Mouse (Mus musculus): ENCODE measurements at regions not wholly inside any gene's neighbourhood (a gene's known extent, or its start where the extent isn't known, plus 50 kb on each side); places are given as distances from the start of the nearest gene placed in this dataset.

DNA sequence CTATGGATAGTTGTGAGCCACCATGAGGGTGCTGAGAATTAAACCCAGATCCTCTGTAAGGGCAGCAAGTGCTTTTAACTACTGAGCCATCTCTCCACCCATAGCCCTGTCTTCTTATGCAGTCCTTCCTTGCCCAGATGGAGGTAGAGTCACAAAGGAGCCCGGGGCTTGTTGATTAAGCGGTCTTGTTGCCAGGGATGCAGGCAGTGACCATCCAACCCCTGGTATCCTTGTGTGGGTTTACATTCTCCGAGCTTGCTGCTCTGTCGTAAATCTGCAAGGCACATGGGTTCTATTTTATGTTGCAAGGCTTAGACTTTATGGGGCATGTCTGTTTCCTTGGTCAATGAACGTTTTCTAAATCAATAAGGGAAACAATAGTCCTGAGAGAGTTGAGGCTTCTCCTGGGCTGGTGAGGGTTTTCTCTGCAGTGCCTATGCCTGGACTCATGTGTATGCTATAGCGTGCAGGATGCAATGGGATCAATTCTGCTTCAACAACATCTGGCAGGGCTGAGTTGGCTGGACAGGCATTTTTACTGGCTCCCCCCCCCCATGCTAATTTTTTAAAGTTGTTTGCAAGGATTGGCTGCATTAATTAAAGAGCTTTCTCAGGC, 150.7 kb upstream of the Cops8 start:
- DNase-seq (ENCODE audit: extremely low spot score, low read depth, low spot score) = no peak

DNA sequence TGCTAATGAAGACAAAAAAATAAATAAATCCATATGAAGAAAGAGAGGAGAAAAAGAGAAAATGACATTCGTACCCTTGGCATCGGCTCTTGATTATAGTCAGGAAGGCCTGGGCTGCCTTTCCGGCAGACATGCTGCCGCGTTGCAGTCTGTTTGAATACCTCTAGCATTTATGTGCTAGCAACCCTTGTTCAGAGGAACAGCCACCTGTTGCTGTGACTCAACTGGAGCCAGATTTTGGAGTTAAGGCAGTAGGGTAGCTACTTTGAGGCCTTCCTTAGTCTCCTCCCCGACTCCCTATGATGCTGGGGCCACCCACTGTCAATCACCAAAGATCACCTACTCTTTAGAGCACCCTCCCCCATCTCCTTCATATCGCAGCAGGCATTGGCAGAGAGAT, 148.5 kb upstream of the Cops8 start:
- DNase-seq (ENCODE audit: extremely low spot score, low read depth, low spot score) = no peak

DNA sequence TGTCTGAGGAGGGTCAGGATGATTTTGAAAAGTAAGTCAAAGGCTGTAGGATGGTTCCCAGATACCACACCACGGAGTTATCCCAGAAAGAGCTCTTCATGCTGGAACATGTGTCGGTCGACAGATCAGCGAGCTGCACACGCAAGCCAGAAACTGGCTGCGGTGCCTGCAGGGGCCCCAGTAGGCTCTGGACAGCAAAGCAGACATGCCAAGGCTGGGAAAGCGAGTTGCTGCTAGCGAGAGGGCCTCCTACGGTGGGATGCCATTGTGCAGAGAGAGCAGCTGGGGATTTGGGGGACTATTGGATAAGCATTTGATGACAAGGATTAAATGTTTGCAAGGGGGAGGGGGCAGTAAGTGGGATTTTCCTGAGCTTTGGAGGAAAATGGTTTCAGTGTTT, 145.4 kb upstream of the Cops8 start:
- no peak for DNase-seq (ENCODE audit: extremely low spot score, low read depth, low spot score)

DNA sequence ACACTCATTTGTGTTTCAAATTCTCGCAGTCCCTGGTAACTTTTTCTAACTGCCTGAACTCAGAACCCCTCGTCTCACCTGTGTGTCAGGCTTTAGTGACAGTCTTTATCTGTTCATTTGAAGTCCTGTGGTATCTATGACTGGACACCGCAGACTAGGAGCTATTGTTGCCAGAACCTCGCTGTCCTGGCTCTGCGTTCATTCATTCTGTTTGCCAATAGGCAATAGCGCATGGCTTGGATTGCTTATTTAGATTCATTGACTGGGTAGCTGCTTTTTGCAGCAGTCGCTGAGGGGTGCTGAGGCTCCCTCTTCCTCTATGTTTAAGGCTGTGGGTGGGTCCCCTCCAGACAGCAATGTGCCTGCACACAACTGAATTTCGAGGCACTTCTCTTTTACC, 144.6 kb upstream of the Cops8 start:
- no peak for DNase-seq (ENCODE audit: extremely low spot score, low read depth, low spot score)

DNA sequence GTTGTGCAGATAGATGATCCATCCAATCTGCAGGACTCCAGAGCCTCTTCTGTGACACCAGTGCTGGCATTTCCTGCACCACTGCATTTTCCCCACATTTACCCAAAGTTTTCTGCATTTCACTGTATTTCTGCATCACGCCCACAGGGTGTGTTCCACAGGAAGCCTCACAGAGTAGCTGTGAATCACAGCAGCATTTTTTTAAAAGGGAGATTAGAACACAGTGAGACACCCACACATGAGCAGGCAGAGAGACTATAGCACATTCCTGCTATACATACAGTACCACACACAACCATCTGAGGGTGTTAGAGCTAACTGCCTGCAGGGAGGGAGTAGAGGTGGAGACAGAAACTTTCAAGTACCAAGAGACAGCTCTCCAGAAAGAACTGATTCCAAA, 141.1 kb upstream of the Cops8 start:
- DNase-seq (ENCODE audit: extremely low spot score, low read depth, low spot score) = no peak

DNA sequence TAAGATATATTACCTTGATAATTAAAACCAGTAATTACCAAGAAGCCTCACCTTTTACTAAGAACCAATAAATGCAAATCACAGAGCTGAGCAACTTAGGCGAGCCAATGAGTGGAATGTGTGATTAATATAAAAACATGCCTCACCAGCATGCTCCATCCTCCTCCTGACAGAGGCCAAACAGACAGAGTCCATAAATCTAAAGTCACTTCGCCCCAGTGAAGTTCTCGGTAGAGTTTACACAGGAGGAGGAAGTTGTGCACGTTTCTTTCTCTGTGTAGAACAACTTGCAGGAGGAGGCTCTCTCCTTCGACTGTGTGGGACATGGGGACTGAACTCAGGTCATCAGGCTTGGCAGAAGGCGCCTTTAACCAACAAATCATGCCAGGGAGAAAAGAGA, 139.5 kb upstream of the Cops8 start:
- no peak for DNase-seq (ENCODE audit: extremely low spot score, low read depth, low spot score)

DNA sequence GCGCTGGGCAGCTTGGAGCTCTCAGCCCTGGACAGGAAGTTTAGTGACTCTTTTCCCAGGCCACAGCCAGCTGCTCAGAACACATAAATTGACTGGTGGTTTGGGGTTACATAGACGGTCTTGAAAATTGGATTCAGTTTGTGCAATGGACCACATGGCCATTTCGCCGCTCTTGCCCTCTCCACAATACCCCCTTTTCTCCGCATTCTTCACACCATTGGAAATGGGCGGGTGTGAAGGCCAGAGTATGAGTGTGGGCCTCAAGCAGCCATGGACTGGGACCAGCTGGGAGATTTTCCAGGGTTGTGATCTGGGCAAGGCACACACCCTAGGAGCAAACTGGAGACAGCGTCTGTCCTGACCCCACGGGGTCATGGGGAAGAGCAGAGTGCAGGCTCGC, 135.1 kb upstream of the Cops8 start:
- no peak for DNase-seq (ENCODE audit: extremely low spot score, low read depth, low spot score)

DNA sequence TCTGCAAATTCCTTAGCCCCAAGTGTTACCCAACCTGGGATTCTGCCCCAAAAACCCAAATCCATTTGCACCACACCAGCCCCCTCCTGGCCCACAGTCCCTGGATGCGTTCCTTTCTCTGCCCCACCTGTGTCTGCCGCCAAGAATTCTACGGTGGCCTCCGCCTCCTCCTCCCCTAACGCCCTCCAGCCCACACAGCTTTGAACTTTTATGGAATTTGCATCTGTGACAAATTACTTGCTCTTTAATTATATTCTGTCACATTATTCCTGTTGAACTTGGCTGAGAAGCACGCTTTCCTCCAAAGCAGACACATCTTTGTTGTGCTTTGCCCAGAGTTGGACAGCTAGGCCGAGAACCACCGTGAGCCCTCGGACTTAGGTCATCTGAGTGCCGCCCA, 131.8 kb upstream of the Cops8 start:
- DNase-seq (ENCODE audit: extremely low spot score, low read depth, low spot score) = no peak

DNA sequence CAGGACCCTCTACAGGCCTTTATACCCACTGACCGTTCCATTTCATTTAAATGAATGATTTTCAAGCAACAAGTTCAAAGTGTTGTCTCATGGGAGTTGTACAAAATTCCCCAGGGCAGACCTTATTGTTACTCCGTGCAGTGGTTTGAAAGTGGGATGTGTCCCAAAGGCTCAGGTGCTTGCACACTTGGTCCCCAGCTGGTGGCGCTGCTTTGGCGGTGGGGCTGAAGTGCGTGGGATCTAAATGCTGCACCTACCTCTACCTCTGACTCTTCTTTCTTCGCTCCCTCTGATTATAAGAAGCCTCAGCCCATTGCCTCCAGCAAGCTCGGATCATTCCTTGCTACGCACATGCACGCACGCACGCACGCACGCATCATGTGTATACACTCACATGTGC, 131.0 kb upstream of the Cops8 start:
- DNase-seq (ENCODE audit: extremely low spot score, low read depth, low spot score) = no peak

DNA sequence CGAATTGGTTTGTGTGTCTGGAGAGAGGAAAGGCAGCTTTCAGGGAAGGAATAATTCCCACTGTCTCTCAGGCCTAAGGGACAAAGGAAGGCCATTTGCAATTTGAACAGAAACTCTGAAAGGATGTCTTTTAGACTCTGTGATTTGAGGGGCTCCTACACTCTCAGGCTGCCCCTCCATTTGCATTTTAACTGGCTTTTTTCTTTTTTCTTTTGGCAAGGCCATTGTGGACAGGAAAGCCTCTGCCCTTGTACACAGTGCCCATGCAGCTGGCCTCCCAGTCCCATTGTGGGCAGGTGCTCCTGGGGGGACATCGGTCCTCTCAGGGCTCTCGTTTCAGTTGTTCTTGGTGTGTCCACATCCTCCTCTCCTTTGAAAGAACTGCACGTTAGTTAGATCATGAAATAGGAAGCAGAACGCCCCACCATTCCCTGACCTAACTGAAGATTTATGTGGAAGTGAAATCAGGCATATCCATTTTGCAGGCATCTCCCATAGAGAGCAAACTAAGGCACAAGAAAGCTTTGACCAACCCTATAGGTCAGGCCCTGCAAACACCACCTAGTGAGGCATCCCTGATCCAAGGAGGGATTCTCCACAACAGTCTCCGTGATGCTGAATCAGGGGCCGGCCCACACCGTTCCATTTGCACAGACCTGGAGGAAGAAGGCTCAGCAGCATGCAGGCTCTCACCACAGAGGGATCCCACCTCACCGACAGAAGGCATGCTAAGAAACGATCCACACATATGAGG, 127.5 kb upstream of the Cops8 start:
- no peak for DNase-seq (ENCODE audit: extremely low spot score, low read depth, low spot score)

DNA sequence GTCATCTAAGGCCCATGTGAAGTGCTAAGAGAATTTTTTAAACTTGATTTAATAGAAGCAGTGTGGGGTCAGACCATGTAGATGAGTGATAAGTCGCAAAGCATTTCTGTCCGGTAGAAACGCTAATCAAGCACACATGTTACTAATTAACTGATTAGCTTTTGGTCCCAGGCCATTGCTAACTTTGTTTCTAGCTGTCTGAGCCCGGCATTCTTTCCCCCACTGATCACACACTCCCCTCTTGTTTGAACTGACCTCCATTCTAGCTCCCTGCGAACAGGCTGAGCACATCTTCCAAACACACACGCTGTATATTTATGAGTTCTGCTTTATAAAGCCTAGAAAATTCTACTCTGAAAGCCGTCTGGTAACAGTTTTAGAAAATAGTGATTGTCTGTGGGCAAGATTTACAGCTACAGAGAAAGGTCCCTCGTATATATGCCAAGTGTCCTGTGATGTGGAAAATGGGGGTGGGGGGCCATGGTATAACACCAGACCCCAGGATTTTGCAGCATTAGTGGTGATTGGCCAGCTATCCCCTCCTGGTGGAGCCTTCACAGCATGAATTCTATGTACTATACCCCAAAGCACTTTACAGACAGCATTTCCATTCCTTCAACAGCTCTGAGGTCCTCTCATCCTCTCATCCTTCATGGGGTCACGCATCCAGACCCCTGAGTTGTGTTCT, 126.1 kb upstream of the Cops8 start:
- no peak for DNase-seq (ENCODE audit: extremely low spot score, low read depth, low spot score)

DNA sequence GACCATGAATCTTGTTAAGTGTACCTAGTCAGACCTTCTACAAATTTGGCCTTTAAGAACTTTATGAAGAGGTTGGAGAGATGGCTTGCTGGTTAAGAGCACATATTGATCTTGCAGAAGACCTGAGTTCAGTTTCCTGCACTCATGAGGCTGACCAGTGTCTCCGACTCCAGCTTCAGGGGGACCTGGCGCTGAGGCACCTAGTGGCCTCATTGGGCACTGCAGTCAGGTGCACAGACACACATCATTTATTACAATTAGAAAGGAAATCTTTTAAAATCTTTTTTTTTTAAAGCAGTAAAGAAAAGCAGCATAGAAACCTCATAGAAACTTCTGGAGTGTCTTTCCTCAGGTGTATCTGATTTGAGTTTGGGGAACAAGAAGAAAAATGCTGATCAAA, 123.9 kb upstream of the Cops8 start:
- DNase-seq (ENCODE audit: extremely low spot score, low read depth, low spot score) = no peak

DNA sequence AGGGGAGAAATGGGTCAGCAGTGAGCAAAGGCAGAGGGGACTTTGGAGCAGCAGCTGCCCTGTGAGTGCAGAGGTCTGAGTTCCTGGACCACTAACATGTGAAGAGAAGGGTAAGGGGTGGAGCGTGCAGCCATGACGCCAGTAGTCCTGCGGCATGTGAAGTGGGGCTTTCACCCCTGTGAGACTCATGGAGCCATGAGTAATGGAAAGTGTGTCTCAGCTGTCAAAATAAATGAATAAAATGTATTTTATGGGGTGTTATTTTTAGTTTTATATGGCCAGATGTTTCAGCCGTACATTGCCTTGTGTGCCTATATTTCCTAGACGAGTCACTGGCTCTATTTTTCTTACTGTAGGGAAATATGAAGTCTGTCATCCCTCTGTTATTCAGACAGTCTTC, 121.5 kb upstream of the Cops8 start:
- DNase-seq (ENCODE audit: extremely low spot score, low read depth, low spot score) = no peak

DNA sequence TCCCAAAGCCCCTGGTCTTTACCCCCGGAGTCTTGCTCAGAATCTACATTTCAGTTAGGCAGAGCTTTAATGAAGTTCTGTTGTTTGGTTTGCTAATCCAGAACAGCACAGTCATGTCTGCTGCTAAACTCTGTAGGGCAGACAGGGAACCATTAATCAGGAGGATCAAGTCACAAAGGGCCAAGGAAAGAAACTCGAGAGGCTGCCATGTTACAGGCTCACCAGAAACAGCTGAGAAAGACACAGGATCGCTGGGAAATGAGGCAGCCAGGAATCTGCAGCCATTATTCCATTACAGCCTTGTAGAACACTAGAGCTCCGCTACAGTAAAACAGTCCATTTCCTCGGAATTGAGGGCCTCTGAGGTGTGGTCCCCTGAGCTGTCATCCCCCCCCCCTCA, 121.1 kb upstream of the Cops8 start:
- DNase-seq (ENCODE audit: extremely low spot score, low read depth, low spot score) = no peak

DNA sequence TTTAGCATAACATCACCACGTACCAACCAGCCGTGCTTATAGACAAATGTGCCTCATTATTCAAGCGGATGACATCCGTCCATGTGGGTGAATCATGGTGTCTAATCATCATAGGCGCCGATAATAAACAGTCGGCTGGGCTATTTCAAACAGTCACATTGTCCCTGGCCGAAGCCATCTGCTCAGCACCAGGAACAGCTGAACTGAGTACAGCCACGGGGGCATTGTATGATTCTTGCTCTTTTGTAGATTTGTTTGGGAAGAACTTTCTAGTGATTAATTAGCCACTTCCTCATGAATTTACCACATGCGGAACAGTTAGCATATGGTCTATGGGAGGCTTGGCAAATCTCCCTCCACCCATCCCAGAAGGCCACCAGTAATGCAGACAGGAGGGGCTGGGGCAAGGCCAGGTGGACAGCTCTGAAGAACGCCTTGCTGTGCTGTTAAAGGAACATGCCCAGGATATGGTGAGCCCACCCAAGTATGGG, 116.4 kb upstream of the Cops8 start:
- DNase-seq (ENCODE audit: extremely low spot score, low read depth, low spot score) = no peak

DNA sequence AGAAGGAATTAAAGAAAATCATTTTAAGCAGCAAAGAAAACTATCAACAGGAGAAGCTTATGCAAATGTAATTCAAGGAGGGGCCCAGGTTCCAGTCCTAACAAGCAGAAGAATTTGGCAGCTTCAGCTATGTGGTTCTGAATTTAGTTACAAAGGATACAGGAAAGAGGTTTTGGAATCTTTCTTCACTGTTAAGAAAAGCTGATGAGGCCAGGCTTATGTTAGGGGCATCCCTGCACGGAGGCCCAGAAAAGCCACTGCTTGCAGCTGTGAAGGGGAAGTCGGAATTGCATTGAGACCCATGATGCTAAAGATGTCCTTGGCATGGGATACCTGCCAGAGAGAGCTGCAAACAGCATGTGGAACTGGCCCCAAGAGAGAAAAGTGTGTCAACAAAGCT, 114.9 kb upstream of the Cops8 start:
- DNase-seq (ENCODE audit: extremely low spot score, low read depth, low spot score) = no peak

DNA sequence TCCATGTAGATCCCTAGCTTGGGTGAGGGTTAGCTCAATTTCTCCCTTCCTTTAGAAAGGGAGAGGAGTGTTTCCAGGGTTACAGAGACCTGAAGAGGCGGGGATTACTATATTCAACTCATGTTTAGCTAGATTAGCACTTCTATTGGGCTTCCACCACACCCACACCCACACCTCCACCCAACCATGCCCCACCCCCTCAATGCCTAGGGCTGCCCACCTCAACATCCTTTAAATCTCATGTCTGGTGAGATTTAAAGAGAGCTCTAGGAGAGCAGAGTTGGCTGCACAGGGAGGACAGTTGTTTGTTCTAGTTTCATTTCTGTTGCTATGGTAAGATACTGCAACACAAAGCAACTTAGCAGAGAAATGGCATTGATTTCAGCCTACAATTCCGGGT, 113.8 kb upstream of the Cops8 start:
- DNase-seq (ENCODE audit: extremely low spot score, low read depth, low spot score) = no peak

DNA sequence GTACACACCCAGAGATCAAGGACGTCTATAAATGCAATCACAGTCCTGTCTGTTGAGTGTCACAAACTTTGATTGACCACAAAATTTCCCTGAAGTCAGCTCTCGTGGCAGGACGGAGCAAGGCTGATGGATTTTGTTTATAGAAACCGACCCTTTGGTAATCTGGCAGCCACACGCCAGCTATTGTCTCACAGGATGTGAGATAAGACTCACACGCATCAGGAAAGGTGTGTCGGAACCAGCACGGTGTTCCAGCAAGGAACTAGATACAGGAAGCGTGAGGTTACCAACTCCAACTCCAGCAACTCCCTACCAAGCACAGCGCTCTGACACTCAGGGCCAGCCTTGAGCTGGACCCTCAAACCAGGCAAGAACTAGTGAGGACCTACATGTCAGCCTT, 112.4 kb upstream of the Cops8 start:
- DNase-seq (ENCODE audit: extremely low spot score, low read depth, low spot score) = no peak

DNA sequence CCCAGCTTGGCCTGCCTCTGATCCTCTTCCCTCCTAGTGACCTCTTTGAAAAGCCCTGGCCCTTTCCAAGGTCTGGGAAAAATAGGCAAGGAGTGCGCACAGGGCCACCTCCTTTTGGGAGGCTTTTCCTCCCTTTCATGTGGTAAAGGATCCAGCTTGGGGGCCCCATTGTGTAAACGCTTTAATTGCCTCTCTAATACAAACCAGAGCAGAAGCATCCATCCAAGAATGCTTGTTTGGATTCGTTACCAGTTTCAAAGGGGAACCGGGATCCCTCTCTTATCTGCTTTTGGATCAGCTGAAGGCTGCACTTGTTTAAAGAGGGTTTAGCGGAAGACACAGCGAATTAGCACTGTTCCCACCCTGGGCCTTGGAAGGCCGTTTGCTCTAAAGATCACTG, 109.3 kb upstream of the Cops8 start:
- no peak for DNase-seq (ENCODE audit: extremely low spot score, low read depth, low spot score)

DNA sequence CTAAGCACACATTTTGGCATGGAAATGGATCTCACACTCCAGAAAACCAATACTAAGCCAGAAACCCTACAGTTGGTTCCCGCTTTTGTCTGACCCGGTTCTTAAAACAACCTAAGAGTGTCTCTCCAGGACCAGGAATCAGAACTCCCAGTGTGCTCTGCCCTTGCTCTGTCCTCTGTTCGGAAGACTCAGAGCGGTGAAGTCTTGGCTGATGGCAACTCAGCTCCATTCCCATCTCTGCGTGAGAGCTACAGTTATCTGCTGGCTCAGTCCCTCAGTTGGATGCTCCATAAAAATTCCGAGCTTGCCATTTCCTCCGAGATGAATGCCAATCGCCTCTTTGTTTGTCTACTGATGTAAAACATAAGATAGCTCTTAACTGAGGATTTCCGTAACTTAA, 107.6 kb upstream of the Cops8 start:
- DNase-seq (ENCODE audit: extremely low spot score, low read depth, low spot score) = no peak

DNA sequence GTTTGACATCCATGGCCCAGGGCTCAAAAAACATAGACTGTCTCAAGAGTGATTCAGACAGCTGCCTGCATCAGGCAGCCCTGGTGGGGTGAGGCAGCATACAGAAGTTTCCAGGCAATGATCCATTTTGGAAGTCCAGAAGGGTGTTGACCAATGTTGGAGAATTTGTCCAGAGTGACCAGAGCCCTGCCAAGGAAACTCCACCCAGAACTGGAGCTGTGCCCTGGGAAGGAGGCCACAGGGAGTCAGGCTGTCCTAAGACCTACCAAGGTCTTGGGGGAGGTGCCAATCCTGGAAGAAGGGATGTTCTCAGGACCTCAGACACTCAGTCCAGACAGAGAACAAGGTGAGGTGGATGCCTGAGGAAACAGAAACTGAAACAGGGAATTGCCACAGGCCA, 105.2 kb upstream of the Cops8 start:
- no peak for DNase-seq (ENCODE audit: extremely low spot score, low read depth, low spot score)

DNA sequence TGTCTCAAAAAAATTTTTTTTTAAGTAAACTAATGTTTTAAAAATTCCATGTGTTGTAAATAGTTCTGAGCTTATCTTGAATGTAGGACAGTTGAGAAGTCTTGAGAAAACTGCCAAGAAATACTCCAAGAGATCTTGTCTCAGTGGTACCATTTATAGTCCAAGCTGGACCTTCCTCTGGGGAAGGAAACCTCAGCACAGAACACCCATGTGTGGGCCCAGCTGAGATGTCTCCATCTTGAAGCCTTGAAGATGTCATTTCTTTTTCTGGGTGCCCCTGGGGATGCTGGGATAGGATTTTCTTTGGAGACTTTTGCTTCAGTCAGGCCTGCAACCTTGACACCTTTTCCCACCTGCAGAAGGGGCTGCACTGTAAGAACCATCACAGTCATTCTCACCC, 101.4 kb upstream of the Cops8 start:
- DNase-seq (ENCODE audit: extremely low spot score, low read depth, low spot score) = no peak
